Mouse (Mus musculus) forebrain, postnatal 0 days (tissue): Measurements from ENCODE around the gene Tmem39b. TPM values are rescaled to one million over a fixed set of nuclear protein-coding genes. Genes with fewer than 3 reads are reported as not detected.
A peak's percentile ranks its signal among the peaks of the same experiment; 100 is the strongest.

Experiments
- ATAC-seq: fragments of 200-750 bp; cut with Nextera tagmentation; 2 replicates; pipeline ENCODE4 v1.8.0; 2017; ENCODE audit warnings: mild to moderate bottlenecking, moderate library complexity
- DNase-seq: peaks from one replicate; pipeline ENCODE4 v3.0.0-alpha.2; 2015
- H3K27ac ChIP-seq: fragments of 300-500 bp; sonication (generic); 2 replicates; pipeline ENCODE4 v1.5.1; 2014; ENCODE audit warnings: low read depth, mild to moderate bottlenecking, antibody characterized with exemption, low read length, moderate library complexity, mixed read lengths
- H3K27me3 ChIP-seq: fragments of 300-500 bp; sonication (generic); 2 replicates; pipeline ENCODE4 v1.6.1; 2014; ENCODE audit warnings: mild to moderate bottlenecking, low read length, mixed read lengths; ENCODE audit not compliant: insufficient read depth
- H3K36me3 ChIP-seq: fragments of 300-500 bp; sonication (generic); 2 replicates; pipeline ENCODE4 v1.6.1; 2014; ENCODE audit warnings: mild to moderate bottlenecking, moderate library complexity; ENCODE audit not compliant: insufficient read depth
- H3K4me1 ChIP-seq: fragments of 300-500 bp; sonication (generic); 2 replicates; pipeline ENCODE4 v1.6.1; 2014; ENCODE audit warnings: antibody characterized with exemption; ENCODE audit not compliant: insufficient read depth
- H3K4me2 ChIP-seq: fragments of 300-500 bp; sonication (generic); 2 replicates; pipeline ENCODE4 v1.6.1; 2014; ENCODE audit warnings: low read depth, mild to moderate bottlenecking, moderate library complexity
- H3K4me3 ChIP-seq: fragments of 300-500 bp; sonication (generic); 2 replicates; pipeline ENCODE4 v1.5.1; 2014; ENCODE audit warnings: low read depth, low read length, mixed read lengths
- H3K9ac ChIP-seq: fragments of 300-500 bp; sonication (generic); 2 replicates; pipeline ENCODE4 v1.6.1; 2014; ENCODE audit warnings: mild to moderate bottlenecking
- H3K9me3 ChIP-seq: fragments of 300-500 bp; sonication (generic); 2 replicates; pipeline ENCODE4 v1.6.1; 2016; ENCODE audit warnings: low read length
- CTCF ChIP-seq: sonication (generic); IDR thresholded peaks from 2 replicates; pipeline ENCODE4 v1.5.1; 2016; ENCODE audit warnings: antibody characterized with exemption, control low read depth, low read depth
- WGBS: fragments of 180-500 bp; shearing (Covaris S2); extraction: QIAGEN DNeasy Blood & Tissue Kit; methylation state at CpG from one replicate; pipeline ENCODE4 v1.1.7; 2014; 5-methylcytosine and 5-hydroxymethylcytosine counted together
- polyA plus RNA-seq: library from polyadenylated mRNA; unstranded; fragments of >200 nt; fragmentation: Nextera tagmentation; extraction: Ambion mirVana; gene quantifications from 2 replicates; pipeline ENCODE4 v1.2.1, GENCODE M21; 2015
- total RNA-seq: library from RNA; depleted of rRNA; stranded (reverse); fragments of >200 nt; gene quantifications from 2 replicates; pipeline ENCODE4 v1.2.3, GENCODE M21; 2014

The Tmem39b gene
- total and polyA plus RNA-seq, 2 experiments from 2014 or later = 16.1 to 23.0 TPM

DNA sequence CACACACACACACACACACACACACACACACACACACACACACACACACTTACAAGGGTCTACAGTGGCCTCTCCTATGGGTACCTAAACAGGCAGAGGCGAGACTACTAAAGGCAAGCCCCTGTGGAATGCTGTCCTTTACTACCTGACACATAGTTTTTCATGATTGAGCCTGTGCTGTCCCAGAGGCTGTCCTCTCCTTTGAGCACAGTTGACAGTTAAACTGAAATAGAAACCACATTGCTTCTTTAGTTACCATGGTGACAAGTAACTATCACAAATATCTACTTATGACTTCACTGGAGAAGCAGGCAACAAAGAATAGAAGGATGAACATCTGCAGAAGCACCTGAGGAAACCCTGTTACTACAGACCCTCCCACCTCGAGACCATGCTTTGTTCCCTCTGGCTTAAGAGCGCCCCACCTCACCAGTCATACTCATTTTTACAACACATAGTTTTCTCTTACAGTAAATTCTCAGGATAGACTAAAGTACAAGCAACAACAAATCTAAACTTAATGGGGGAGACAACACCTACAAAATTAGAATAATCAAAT is 34.3 kb downstream of the Tmem39b start:
- H3K9ac ChIP-seq = no peak overlapping the region
- peaks cover 40% of the 10 kb centered on the region for H3K36me3 ChIP-seq
- H3K4me1 ChIP-seq = no peaks in the 10 kb centered on the region
- ATAC-seq (no peak), DNase-seq (no peak)
- H3K27ac ChIP-seq = no peak overlapping the region
- no peak overlapping the region for H3K4me3 ChIP-seq
- 82% methylated on average over 3 of the region's 3 CpGs for WGBS
- H3K9me3 ChIP-seq = no peaks in the 10 kb centered on the region
- TF ChIP-seq CTCF = no peak
- H3K4me2 ChIP-seq = no peak overlapping the region
- H3K27me3 ChIP-seq = no peaks in the 10 kb centered on the region

DNA sequence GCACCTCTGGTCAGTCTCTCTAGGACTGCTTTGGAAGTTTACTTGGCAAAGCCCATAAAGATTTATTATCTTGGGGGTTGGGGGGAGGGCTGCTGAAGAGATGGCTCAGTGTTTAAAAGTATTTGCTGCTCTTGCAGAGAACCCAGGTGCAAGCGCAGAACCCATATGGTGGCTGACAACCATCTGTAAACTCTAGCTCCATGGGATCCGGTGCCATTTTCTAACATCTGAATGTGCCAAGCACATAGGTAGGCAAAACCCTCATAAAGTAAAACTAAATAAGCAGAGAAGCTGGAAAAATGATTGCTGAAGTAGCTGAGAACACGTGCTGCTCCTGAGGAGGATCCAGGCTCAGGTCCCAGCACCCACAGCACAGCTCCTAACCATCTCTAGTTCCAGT is 35.1 kb downstream of the Tmem39b start:
- Histone ChIP-seq H3K4me1 (no peaks in the 10 kb centered on the region), H3K36me3 (peaks cover 47% of the 10 kb centered on the region), H3K9me3 (no peaks in the 10 kb centered on the region), H3K4me3 (no peak overlapping the region), H3K27me3 (no peaks in the 10 kb centered on the region), H3K9ac (no peak overlapping the region), H3K27ac (no peak overlapping the region), H3K4me2 (no peak overlapping the region)
- ATAC-seq (no peak), DNase-seq (no peak)
- no peak for TF ChIP-seq CTCF
- 83% methylated on average over 3 of the region's 3 CpGs for WGBS

DNA sequence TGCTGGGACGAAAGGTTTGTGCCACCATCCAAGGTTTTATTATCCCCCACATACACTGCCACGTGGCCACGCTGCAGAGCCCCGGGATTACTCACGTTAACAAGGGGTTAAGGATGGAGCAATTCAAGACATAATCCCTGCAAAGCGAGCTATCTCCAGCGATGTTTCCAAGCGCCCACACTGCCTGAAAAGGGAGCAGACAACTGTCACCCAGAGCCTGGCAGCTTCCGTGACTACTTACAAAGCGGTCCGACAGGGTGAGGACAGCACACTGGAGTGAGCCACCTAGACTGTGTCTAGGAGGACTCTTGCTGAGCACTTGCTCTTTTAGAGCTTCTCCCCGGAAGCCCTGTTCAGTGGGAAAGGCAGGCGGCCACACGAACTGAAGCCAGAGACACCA is 41.9 kb downstream of the Tmem39b start:
- Histone ChIP-seq H3K27ac (no peak overlapping the region), H3K9ac (no peak overlapping the region), H3K4me1 (no peaks in the 10 kb centered on the region), H3K36me3 (peaks cover 86% of the 10 kb centered on the region), H3K9me3 (no peaks in the 10 kb centered on the region), H3K4me2 (no peak overlapping the region), H3K27me3 (no peaks in the 10 kb centered on the region), H3K4me3 (no peak overlapping the region)
- DNase-seq (no peak), ATAC-seq (no peak)
- WGBS = 91% methylated on average over 14 of the region's 14 CpGs
- no peak for TF ChIP-seq CTCF

GRCm38 (mm10) chr4:129650359-129650758 is 46.3 kb downstream of the Tmem39b start:
- H3K4me1 ChIP-seq = no peaks in the 10 kb centered on the region
- H3K36me3 ChIP-seq = peaks cover 84% of the 10 kb centered on the region
- WGBS = 95% methylated on average over 8 of the region's 8 CpGs

DNA sequence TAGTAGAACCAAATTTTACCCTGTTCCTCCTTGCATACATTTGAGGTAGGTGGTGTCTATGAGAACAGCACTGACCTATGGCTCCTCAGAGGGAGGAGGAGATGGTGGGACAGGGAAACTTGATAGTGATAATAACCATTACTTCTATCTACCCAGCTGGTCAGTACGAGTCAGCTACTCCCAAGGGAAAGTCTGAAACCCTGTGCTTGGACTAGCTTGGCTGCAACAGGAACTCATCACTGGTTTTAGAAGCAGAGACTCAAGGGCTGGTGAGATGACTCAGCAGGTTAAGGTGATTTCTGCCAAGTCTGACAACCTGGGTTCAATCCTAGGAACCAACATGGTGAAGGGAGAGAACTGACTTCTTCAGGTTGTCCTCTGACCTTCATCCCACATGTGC is 48.0 kb downstream of the Tmem39b start:
- WGBS = 91% methylated on average over 1 of the region's 1 CpGs
- Histone ChIP-seq H3K36me3 (peaks cover 76% of the 10 kb centered on the region), H3K9ac (no peak overlapping the region), H3K27me3 (no peaks in the 10 kb centered on the region), H3K9me3 (no peaks in the 10 kb centered on the region), H3K4me1 (no peaks in the 10 kb centered on the region), H3K4me2 (no peak overlapping the region), H3K27ac (no peak overlapping the region), H3K4me3 (no peak overlapping the region)
- ATAC-seq (no peak), DNase-seq (no peak)
- no peak for TF ChIP-seq CTCF

More at GRCm38 (mm10) chr4:129650359-129650758, 46.3 kb downstream of the Tmem39b start:
- no peak for TF ChIP-seq CTCF
- Histone ChIP-seq H3K9ac (no peak overlapping the region), H3K4me3 (no peak overlapping the region), H3K9me3 (no peaks in the 10 kb centered on the region), H3K4me2 (no peak overlapping the region), H3K27ac (no peak overlapping the region), H3K27me3 (no peaks in the 10 kb centered on the region)
- no peak for DNase-seq
- no peak for ATAC-seq

GRCm38 (mm10) chr4:129645204-129645603 is 51.4 kb downstream of the Tmem39b start:
- Histone ChIP-seq H3K27ac (no peak overlapping the region), H3K36me3 (peaks cover 49% of the 10 kb centered on the region), H3K4me2 (no peak overlapping the region), H3K27me3 (no peaks in the 10 kb centered on the region), H3K4me1 (no peaks in the 10 kb centered on the region), H3K9ac (no peak overlapping the region), H3K4me3 (no peak overlapping the region), H3K9me3 (no peaks in the 10 kb centered on the region)
- WGBS = 94% methylated on average over 6 of the region's 6 CpGs
- no peak for TF ChIP-seq CTCF
- DNase-seq = no peak
- no peak for ATAC-seq

DNA sequence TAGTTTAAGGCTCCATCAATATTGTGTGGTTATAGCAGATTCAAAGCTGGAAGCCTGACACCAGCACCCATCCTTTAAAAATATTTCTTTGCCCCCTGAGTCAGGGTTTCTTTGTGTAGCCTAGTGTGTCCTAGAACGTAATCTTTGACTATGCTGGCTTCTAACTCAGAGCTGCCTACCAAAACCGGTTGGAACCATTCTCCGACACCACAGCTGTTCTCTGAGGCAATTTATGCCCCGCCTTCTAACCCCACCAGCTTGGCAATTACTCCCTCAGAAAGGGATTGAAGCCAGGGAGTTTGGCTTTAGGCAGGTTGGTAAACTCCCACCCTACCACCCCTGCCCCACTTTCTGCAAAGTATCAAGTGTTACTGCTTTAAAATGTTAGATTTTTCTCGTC is 54.9 kb downstream of the Tmem39b start:
- peak overlapping the region; percentile 72; the same call in 1 of the 2 replicates for H3K4me2 ChIP-seq
- H3K27me3 ChIP-seq = no peaks in the 10 kb centered on the region
- peaks cover 7% of the 10 kb centered on the region; the same call in 1 of the 2 replicates for H3K4me1 ChIP-seq
- H3K4me3 ChIP-seq = no peak overlapping the region; the same call in 1 of the 2 replicates
- peaks cover 32% of the 10 kb centered on the region for H3K36me3 ChIP-seq
- peak; percentile 23 for DNase-seq
- no peak overlapping the region for H3K9ac ChIP-seq
- no peak overlapping the region for H3K27ac ChIP-seq
- 28% methylated on average over 5 of the region's 5 CpGs for WGBS
- no peak for TF ChIP-seq CTCF
- no peak for ATAC-seq
- H3K9me3 ChIP-seq = no peaks in the 10 kb centered on the region
